Mouse (Mus musculus): ENCODE measurements around the gene Gm18336. TPM values are rescaled to one million over a fixed set of nuclear protein-coding genes. Genes with fewer than 3 reads are reported as not detected.

Gm18336 gene
- total and polyA plus RNA-seq, 2 experiments from 2014 or later = 0.06 to 0.16 TPM

- H3K27ac ChIP-seq = no peak overlapping the region
- H3K27me3 ChIP-seq (ENCODE audit: insufficient read depth, low read length) = no peaks in the 10 kb centered on the region
- no peak overlapping the region for H3K9ac ChIP-seq (replicated peaks; ENCODE audit: low read length)
- ATAC-seq (no peak), DNase-seq (ENCODE audit: low spot score) (no peak)
- H3K9me3 ChIP-seq (ENCODE audit: low read length) = no peaks in the 10 kb centered on the region
- no peaks in the 10 kb centered on the region for H3K36me3 ChIP-seq (ENCODE audit: insufficient read depth, low read length)
- H3K4me2 ChIP-seq (ENCODE audit: low read depth, low read length) = no peak overlapping the region
- H3K4me1 ChIP-seq (ENCODE audit: insufficient read depth, low read length) = no peaks in the 10 kb centered on the region
- H3K4me3 ChIP-seq (ENCODE audit: low read length) = no peak overlapping the region
- WGBS = 92% methylated on average over 12 of the region's 12 CpGs
- no peak for TF ChIP-seq CTCF (IDR thresholded peaks at IDR 0.05; ENCODE audit: low read depth)
Measured at GRCm38 (mm10) chrX:73401616-73402015, 3.1 kb upstream of the Gm18336 start.

- H3K36me3 ChIP-seq (ENCODE audit: insufficient read depth, low read length) = no peaks in the 10 kb centered on the region
- no peak for DNase-seq (ENCODE audit: low spot score)
- H3K9me3 ChIP-seq (ENCODE audit: low read length) = no peaks in the 10 kb centered on the region
- no peak overlapping the region for H3K27ac ChIP-seq
- ATAC-seq = no peak
- 90% methylated on average over 20 of the region's 20 CpGs for WGBS
- no peak overlapping the region for H3K9ac ChIP-seq (replicated peaks; ENCODE audit: low read length)
- no peaks in the 10 kb centered on the region for H3K4me1 ChIP-seq (ENCODE audit: insufficient read depth, low read length)
- no peak overlapping the region for H3K4me2 ChIP-seq (ENCODE audit: low read depth, low read length)
- H3K4me3 ChIP-seq (ENCODE audit: low read length) = no peak overlapping the region
- TF ChIP-seq CTCF (IDR thresholded peaks at IDR 0.05; ENCODE audit: low read depth) = no peak
- H3K27me3 ChIP-seq (ENCODE audit: insufficient read depth, low read length) = no peaks in the 10 kb centered on the region
Measured at GRCm38 (mm10) chrX:73400951-73401350, 2.4 kb upstream of the Gm18336 start.

GRCm38 (mm10) chrX:73396446-73396845 is 2.1 kb downstream of the Gm18336 start:
- Histone ChIP-seq H3K9me3 (ENCODE audit: low read length) (no peaks in the 10 kb centered on the region), H3K4me1 (ENCODE audit: insufficient read depth, low read length) (no peaks in the 10 kb centered on the region), H3K4me2 (ENCODE audit: low read depth, low read length) (no peak overlapping the region), H3K27me3 (ENCODE audit: insufficient read depth, low read length) (no peaks in the 10 kb centered on the region), H3K36me3 (ENCODE audit: insufficient read depth, low read length) (no peaks in the 10 kb centered on the region), H3K27ac (no peak overlapping the region), H3K9ac (replicated peaks; ENCODE audit: low read length) (no peak overlapping the region), H3K4me3 (ENCODE audit: low read length) (no peak overlapping the region)
- no peak for TF ChIP-seq CTCF (IDR thresholded peaks at IDR 0.05; ENCODE audit: low read depth)
- DNase-seq (ENCODE audit: low spot score) (no peak), ATAC-seq (no peak)
- WGBS = 79% methylated on average over 1 of the region's 1 CpGs

DNA sequence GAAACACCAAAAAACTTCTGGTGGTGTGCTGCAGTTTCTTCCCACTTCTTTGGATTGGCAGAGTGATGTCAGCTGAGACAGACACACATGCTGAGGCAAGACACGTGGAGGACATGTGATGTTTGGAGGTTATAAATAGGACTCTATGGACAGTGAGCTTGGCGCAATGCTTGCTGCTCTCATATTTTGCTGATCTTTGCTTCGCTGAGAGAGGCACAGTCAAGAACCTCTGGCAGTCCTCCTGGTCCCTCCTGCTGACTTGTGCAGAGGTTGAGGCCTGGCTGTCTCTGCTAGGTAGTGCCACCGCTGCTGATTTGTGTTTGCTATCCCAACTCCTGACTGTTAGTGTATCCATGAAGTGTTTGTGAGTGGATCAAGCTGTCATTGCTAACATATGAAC is 7.1 kb downstream of the Gm18336 start:
- Histone ChIP-seq H3K9ac (replicated peaks; ENCODE audit: low read length) (no peak overlapping the region), H3K27me3 (ENCODE audit: insufficient read depth, low read length) (no peaks in the 10 kb centered on the region), H3K4me2 (ENCODE audit: low read depth, low read length) (no peak overlapping the region), H3K9me3 (ENCODE audit: low read length) (no peaks in the 10 kb centered on the region), H3K4me1 (ENCODE audit: insufficient read depth, low read length) (no peaks in the 10 kb centered on the region), H3K27ac (no peak overlapping the region), H3K4me3 (ENCODE audit: low read length) (no peak overlapping the region), H3K36me3 (ENCODE audit: insufficient read depth, low read length) (no peaks in the 10 kb centered on the region)
- ATAC-seq (no peak), DNase-seq (ENCODE audit: low spot score) (no peak)
- TF ChIP-seq CTCF (IDR thresholded peaks at IDR 0.05; ENCODE audit: low read depth) = no peak
- WGBS = 85% methylated on average over 4 of the region's 4 CpGs

- Histone ChIP-seq H3K9ac (replicated peaks; ENCODE audit: low read length) (no peak overlapping the region), H3K27me3 (ENCODE audit: insufficient read depth, low read length) (no peaks in the 10 kb centered on the region), H3K4me2 (ENCODE audit: low read depth, low read length) (no peak overlapping the region), H3K27ac (peak overlapping the region; percentile 51; the same call in 1 of the 2 replicates), H3K4me3 (ENCODE audit: low read length) (no peak overlapping the region), H3K4me1 (ENCODE audit: insufficient read depth, low read length) (no peaks in the 10 kb centered on the region), H3K9me3 (ENCODE audit: low read length) (no peaks in the 10 kb centered on the region), H3K36me3 (ENCODE audit: insufficient read depth, low read length) (no peaks in the 10 kb centered on the region)
- no peak for TF ChIP-seq CTCF (IDR thresholded peaks at IDR 0.05; ENCODE audit: low read depth)
- no peak for ATAC-seq
- 37% methylated on average over 1 of the region's 1 CpGs for WGBS
- DNase-seq (ENCODE audit: low spot score) = no peak
Measured at GRCm38 (mm10) chrX:73384924-73385323, 13.6 kb downstream of the Gm18336 start.

- Histone ChIP-seq H3K9me3 (ENCODE audit: low read length) (no peaks in the 10 kb centered on the region), H3K4me1 (ENCODE audit: insufficient read depth, low read length) (no peaks in the 10 kb centered on the region), H3K9ac (replicated peaks; ENCODE audit: low read length) (no peak overlapping the region), H3K4me3 (ENCODE audit: low read length) (no peak overlapping the region), H3K36me3 (ENCODE audit: insufficient read depth, low read length) (no peaks in the 10 kb centered on the region), H3K27me3 (ENCODE audit: insufficient read depth, low read length) (no peaks in the 10 kb centered on the region), H3K27ac (peak overlapping the region; percentile 51), H3K4me2 (ENCODE audit: low read depth, low read length) (no peak overlapping the region)
- no peak for TF ChIP-seq CTCF (IDR thresholded peaks at IDR 0.05; ENCODE audit: low read depth)
- DNase-seq (ENCODE audit: low spot score) = peak; percentile 44
- peak; percentile 80 for ATAC-seq
- WGBS = 50% methylated on average over 6 of the region's 6 CpGs
Measured at GRCm38 (mm10) chrX:73384419-73384818, 14.1 kb downstream of the Gm18336 start.

- Histone ChIP-seq H3K9me3 (ENCODE audit: low read length) (no peaks in the 10 kb centered on the region), H3K4me1 (ENCODE audit: insufficient read depth, low read length) (no peaks in the 10 kb centered on the region), H3K4me2 (ENCODE audit: low read depth, low read length) (no peak overlapping the region), H3K27me3 (ENCODE audit: insufficient read depth, low read length) (no peaks in the 10 kb centered on the region), H3K4me3 (ENCODE audit: low read length) (no peak overlapping the region), H3K9ac (replicated peaks; ENCODE audit: low read length) (no peak overlapping the region), H3K27ac (no peak overlapping the region), H3K36me3 (ENCODE audit: insufficient read depth, low read length) (no peaks in the 10 kb centered on the region)
- ATAC-seq (no peak), DNase-seq (ENCODE audit: low spot score) (no peak)
- no peak for TF ChIP-seq CTCF (IDR thresholded peaks at IDR 0.05; ENCODE audit: low read depth)
Measured at GRCm38 (mm10) chrX:73363291-73363690, 35.2 kb downstream of the Gm18336 start.

Measured in hindbrain, postnatal 0 days (tissue).